In the genomic region with DNA sequence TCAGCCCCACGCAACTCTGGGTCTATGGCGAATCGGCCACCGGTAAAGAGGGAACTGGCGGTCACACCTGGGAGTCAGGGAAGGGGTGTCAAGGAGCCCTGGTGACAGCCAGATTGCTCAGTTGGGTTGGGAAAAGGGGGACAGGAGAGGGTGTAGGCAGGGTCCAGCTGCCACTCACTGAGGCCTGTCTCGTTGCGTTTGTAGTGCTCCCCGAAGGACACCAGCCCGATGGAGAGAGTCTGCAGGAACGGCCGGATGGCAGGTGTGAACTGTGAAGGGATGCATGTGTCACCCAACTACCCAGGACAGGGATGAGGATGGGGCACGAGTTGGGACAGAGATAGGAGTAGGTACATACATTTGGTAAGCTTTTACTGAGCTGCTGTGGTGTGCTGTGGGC, we compare ENCODE assay signal across 19 mouse cellular contexts. TPM values are rescaled to one million over a fixed set of nuclear protein-coding genes. Genes with fewer than 3 reads are reported as not detected.
DNase-seq lines count a peak whose midpoint lies in the region; ATAC-seq and TF ChIP-seq lines count a peak whose summit lies in the region.
"Had no signal": no experiment of that assay in that cellular context is flagged by ENCODE, and none has a peak within 500 bp of the region (broad histone marks: within the 10 kb centered on the region; RNA-seq: fewer than 3 reads in every experiment).

No protein-coding gene starts in this region.

- H3K4me2 ChIP-seq in heart, embryonic 14.5 days (ENCODE audit: low read length) = peak overlapping the region; percentile 28; the same call in 1 of the 2 replicates
- H3K4me2 ChIP-seq in liver, embryonic 16.5 days (ENCODE audit: low read depth, low read length) = no peak overlapping the region
- H3K4me2 ChIP-seq in liver, embryonic 12.5 days = no peak overlapping the region
- H3K4me2 ChIP-seq in liver, postnatal 0 days (ENCODE audit: low read depth, low read length) = peak overlapping the region; percentile 36; the same call in 1 of the 2 replicates
- H3K4me2 ChIP-seq: hindbrain, embryonic 12.5 days; limb, embryonic 13.5 days; midbrain, embryonic 15.5 days had no signal

- no peaks in the 10 kb centered on the region for H3K9me3 ChIP-seq in heart, embryonic 14.5 days (ENCODE audit: control insufficient read depth, low read length)
- no peaks in the 10 kb centered on the region for H3K9me3 ChIP-seq in heart, embryonic 10.5 days
- H3K9me3 ChIP-seq in liver, embryonic 16.5 days (replicated peaks; ENCODE audit: control insufficient read depth, low read length) = no peaks in the 10 kb centered on the region
- H3K9me3 ChIP-seq in liver, embryonic 12.5 days (replicated peaks) = no peaks in the 10 kb centered on the region
- H3K9me3 ChIP-seq in liver, postnatal 0 days (ENCODE audit: low read length) = no peaks in the 10 kb centered on the region
- H3K9me3 ChIP-seq: forebrain, embryonic 10.5 days; hindbrain, embryonic 12.5 days; limb, embryonic 13.5 days; midbrain, embryonic 15.5 days had no signal

- TF ChIP-seq EP300 in liver, postnatal 0 days (IDR thresholded peaks at IDR 0.05; ENCODE audit: low read depth) = no peak

- no peaks in the 10 kb centered on the region for H3K27me3 ChIP-seq in heart, embryonic 14.5 days (ENCODE audit: control insufficient read depth, insufficient read depth, low read length)
- H3K27me3 ChIP-seq in heart, embryonic 10.5 days (ENCODE audit: insufficient read depth, poor library complexity, severe bottlenecking) = peaks cover 6% of the 10 kb centered on the region; the same call in 1 of the 2 replicates
- no peaks in the 10 kb centered on the region for H3K27me3 ChIP-seq in liver, embryonic 16.5 days (ENCODE audit: control insufficient read depth, insufficient read depth, low read depth, low read length)
- no peaks in the 10 kb centered on the region for H3K27me3 ChIP-seq in liver, embryonic 12.5 days (replicated peaks)
- H3K27me3 ChIP-seq in liver, postnatal 0 days (ENCODE audit: insufficient read depth, low read length) = no peaks in the 10 kb centered on the region
- H3K27me3 ChIP-seq: limb, embryonic 13.5 days had no signal

- 89% methylated on average over 12 of the region's 12 CpGs for WGBS in heart, embryonic 14.5 days
- WGBS in heart, embryonic 10.5 days = 91% methylated on average over 12 of the region's 12 CpGs
- WGBS in liver, embryonic 16.5 days (ENCODE audit: insufficient replicate concordance) = 80% methylated on average over 12 of the region's 12 CpGs
- 84% methylated on average over 12 of the region's 12 CpGs for WGBS in liver, embryonic 12.5 days (ENCODE audit: insufficient replicate concordance)
- WGBS in liver, postnatal 0 days (ENCODE audit: insufficient replicate concordance) = 81% methylated on average over 12 of the region's 12 CpGs

- peaks cover 63% of the 10 kb centered on the region for H3K36me3 ChIP-seq in heart, embryonic 14.5 days (ENCODE audit: control insufficient read depth, insufficient read depth, low read length)
- peaks cover 35% of the 10 kb centered on the region for H3K36me3 ChIP-seq in heart, embryonic 10.5 days
- 0 out of 2 replicates have a peak, but pooled peaks cover 3% of the 10 kb centered on the region for H3K36me3 ChIP-seq in liver, embryonic 16.5 days (ENCODE audit: control insufficient read depth, insufficient read depth)
- peaks cover 39% of the 10 kb centered on the region for H3K36me3 ChIP-seq in liver, embryonic 12.5 days
- peaks cover 61% of the 10 kb centered on the region for H3K36me3 ChIP-seq in liver, postnatal 0 days (replicated peaks; ENCODE audit: insufficient read depth, low read length)

- peak overlapping the region in 1 of 2 experiments; percentile 76; a peak in 2 of 4 replicates for H3K27ac ChIP-seq in heart, embryonic 14.5 days (replicated peaks in 1 of 2; ENCODE audit: control insufficient read depth in 1 of 2, insufficient read depth in 1 of 2, low read depth in 2 of 2, low read length in 2 of 2)
- H3K27ac ChIP-seq in heart, embryonic 10.5 days = no peak overlapping the region
- H3K27ac ChIP-seq in liver, embryonic 16.5 days (ENCODE audit: low read length) = peak overlapping the region; percentile 82
- no peak overlapping the region for H3K27ac ChIP-seq in liver, embryonic 12.5 days
- peak overlapping the region; percentile 93 for H3K27ac ChIP-seq in liver, postnatal 0 days (ENCODE audit: low read depth)
- H3K27ac ChIP-seq: forebrain, embryonic 10.5 days; hindbrain, embryonic 12.5 days; limb, embryonic 13.5 days; midbrain, embryonic 15.5 days had no signal

- no peak for TF ChIP-seq CTCF in liver, postnatal 0 days (IDR thresholded peaks at IDR 0.05; ENCODE audit: low read depth)

- DNase-seq in heart, embryonic 10.5 days (ENCODE audit: low spot score) = no peak
- peak; percentile 24 for DNase-seq in adipocyte (ENCODE audit: low spot score)
- DNase-seq in liver, postnatal 0 days = no peak
- no peak for DNase-seq in B cell, adult 2 months
- DNase-seq: adrenal gland, postnatal 25 days; heart, adult 18-20 months; right cerebral cortex, adult 18-20 months; thymus, postnatal 4 days had no signal

- H3K4me3 ChIP-seq in heart, embryonic 14.5 days (ENCODE audit: control insufficient read depth in 1 of 2, insufficient read depth in 1 of 2, low read depth in 1 of 2, low read length in 2 of 2) = no peak overlapping the region
- no peak overlapping the region for H3K4me3 ChIP-seq in heart, embryonic 10.5 days
- no peak overlapping the region for H3K4me3 ChIP-seq in liver, embryonic 16.5 days (ENCODE audit: low read depth, low read length)
- no peak overlapping the region for H3K4me3 ChIP-seq in liver, embryonic 12.5 days
- H3K4me3 ChIP-seq in liver, postnatal 0 days (ENCODE audit: low read depth, low read length) = no peak overlapping the region
- H3K4me3 ChIP-seq: forebrain, embryonic 10.5 days; hindbrain, embryonic 12.5 days; limb, embryonic 13.5 days; midbrain, embryonic 15.5 days had no signal

- peaks cover 29 to 39% of the 10 kb centered on the region in 2 experiments for H3K4me1 ChIP-seq in heart, embryonic 14.5 days (ENCODE audit: control insufficient read depth in 2 of 2, insufficient read depth in 2 of 2, low read length in 2 of 2)
- peaks cover 13% of the 10 kb centered on the region for H3K4me1 ChIP-seq in heart, embryonic 10.5 days
- H3K4me1 ChIP-seq in liver, embryonic 16.5 days (ENCODE audit: control insufficient read depth, low read depth, low read length) = peaks cover 35% of the 10 kb centered on the region
- peaks cover 48% of the 10 kb centered on the region for H3K4me1 ChIP-seq in liver, embryonic 12.5 days
- peaks cover 39% of the 10 kb centered on the region for H3K4me1 ChIP-seq in liver, postnatal 0 days (ENCODE audit: insufficient read depth)

- no peak for ATAC-seq in heart, embryonic 14.5 days (ENCODE audit: insufficient number of reproducible peaks, insufficient read depth, low FRiP score, low read depth)
- no peak for ATAC-seq in liver, embryonic 16.5 days (ENCODE audit: low read depth)
- ATAC-seq in liver, embryonic 12.5 days = no peak
- ATAC-seq in liver, postnatal 0 days = no peak
- ATAC-seq: intestine, embryonic 16.5 days; midbrain, embryonic 15.5 days had no signal

- no peak overlapping the region; the same call in 1 of the 2 replicates for H3K9ac ChIP-seq in heart, embryonic 14.5 days (ENCODE audit: low read length)
- no peak overlapping the region for H3K9ac ChIP-seq in liver, embryonic 16.5 days (ENCODE audit: low read depth, low read length)
- H3K9ac ChIP-seq in liver, embryonic 12.5 days = no peak overlapping the region
- no peak overlapping the region for H3K9ac ChIP-seq in liver, postnatal 0 days (replicated peaks)
- H3K9ac ChIP-seq: limb, embryonic 13.5 days; midbrain, embryonic 15.5 days had no signal

RNA-seq across cellular contexts. Expression of a gene that starts 13.3 kb away (rescaled TPM):
- 2.8 and 3.6 TPM in 2 replicates for polyA plus RNA-seq in heart, embryonic 14.5 days (2014; fragmentation: Nextera tagmentation; extraction: Ambion mirVana)
- 3.3 and 4.7 TPM in 2 replicates for polyA plus RNA-seq in heart, embryonic 10.5 days (2016; fragmentation: Nextera tagmentation; extraction: Ambion mirVana)
- 3.4 and 3.8 TPM in 2 replicates for polyA plus RNA-seq in liver, embryonic 16.5 days (2015; fragmentation: Nextera tagmentation; extraction: Ambion mirVana)
- polyA plus RNA-seq in liver, embryonic 12.5 days (2016; fragmentation: Nextera tagmentation; extraction: Ambion mirVana) = 2.9 and 3.3 TPM in 2 replicates
- 5.2 and 5.5 TPM in 2 replicates for polyA plus RNA-seq in liver, postnatal 0 days (2015; fragmentation: Nextera tagmentation; extraction: Ambion mirVana)

RNA-seq across cellular contexts. Expression of a gene that starts 15.7 kb away (rescaled TPM):
- polyA plus RNA-seq in heart, embryonic 14.5 days (2014; fragmentation: Nextera tagmentation; extraction: Ambion mirVana) = 0.31 TPM in 1 of 2 replicates, not detected in the other
- polyA plus RNA-seq in heart, embryonic 10.5 days (2016; fragmentation: Nextera tagmentation; extraction: Ambion mirVana) = not detected in 2 replicates
- not detected in 2 replicates for polyA plus RNA-seq in liver, embryonic 16.5 days (2015; fragmentation: Nextera tagmentation; extraction: Ambion mirVana)
- not detected in 2 replicates for polyA plus RNA-seq in liver, embryonic 12.5 days (2016; fragmentation: Nextera tagmentation; extraction: Ambion mirVana)
- not detected in 2 replicates for polyA plus RNA-seq in liver, postnatal 0 days (2015; fragmentation: Nextera tagmentation; extraction: Ambion mirVana)
- polyA plus RNA-seq: CD4-positive, CD25-positive, alpha-beta regulatory T cell, adult 4 months; cortical plate, adult 2 months; forebrain, embryonic 10.5 days; hindbrain, embryonic 12.5 days; kidney, embryonic 16.5 days; midbrain, embryonic 15.5 days had no signal

RNA-seq across cellular contexts. Expression of a gene that starts 27.4 kb away (rescaled TPM):
- polyA plus RNA-seq in heart, embryonic 14.5 days (2014; fragmentation: Nextera tagmentation; extraction: Ambion mirVana) = 0.28 and 0.36 TPM in 2 replicates
- 0.32 and 0.36 TPM in 2 replicates for polyA plus RNA-seq in heart, embryonic 10.5 days (2016; fragmentation: Nextera tagmentation; extraction: Ambion mirVana)
- polyA plus RNA-seq in liver, embryonic 16.5 days (2015; fragmentation: Nextera tagmentation; extraction: Ambion mirVana) = 0.15 TPM in 1 of 2 replicates, not detected in the other
- 0.30 TPM in 1 of 2 replicates, not detected in the other for polyA plus RNA-seq in liver, embryonic 12.5 days (2016; fragmentation: Nextera tagmentation; extraction: Ambion mirVana)
- not detected in 2 replicates for polyA plus RNA-seq in liver, postnatal 0 days (2015; fragmentation: Nextera tagmentation; extraction: Ambion mirVana)
- polyA plus RNA-seq: CD4-positive, CD25-positive, alpha-beta regulatory T cell, adult 4 months; cortical plate, adult 2 months had no signal

Comparison
In these comparisons a context has a peak if more than half of its experiments do, and no peak if none do; other contexts are left out.
1. H3K27ac ChIP-seq: peak in liver, embryonic 16.5 days (single experiment) and liver, postnatal 0 days (single experiment); none in heart, embryonic 10.5 days (single experiment) and liver, embryonic 12.5 days (single experiment).
2. H3K4me2 ChIP-seq: peak in heart, embryonic 14.5 days (single experiment) and liver, postnatal 0 days (single experiment); none in liver, embryonic 16.5 days (single experiment) and liver, embryonic 12.5 days (single experiment).